Mouse (Mus musculus) adrenal gland, postnatal 4 days (tissue): ENCODE measurements around the gene Repin1. TPM values are rescaled to one million over a fixed set of nuclear protein-coding genes. Genes with fewer than 3 reads are reported as not detected.

ENCODE experiments used
- total RNA-seq, 2 experiments: library from RNA; stranded (reverse); gene quantifications; 2 replicates each; pipeline ENCODE4 v1.2.3; 2021

The Repin1 gene
- total RNA-seq, 2 experiments from 2014 or later, result 59.7 to 61.5 TPM

Other genes starting within 250 kb of the Repin1 start
- gene Krba1, start 198.3 kb upstream of the Repin1 start, total RNA-seq, result 10 to 100 TPM; 47.5 to 50.8 TPM
- 10 to 100 TPM; 64.1 to 64.7 TPM for gene Zfp467, start 148.1 kb upstream of the Repin1 start, total RNA-seq
- 1 to 10 TPM; 2.6 to 4.0 TPM for gene Sspo, start 145.7 kb upstream of the Repin1 start, total RNA-seq
- gene Atp6v0e2, start 56.3 kb upstream of the Repin1 start, total RNA-seq, result 10 to 100 TPM; 55.8 to 57.0 TPM
- gene Lrrc61, start 39.1 kb upstream of the Repin1 start, total RNA-seq, result 10 to 100 TPM; 42.8 to 43.5 TPM
- gene Rarres2, start 21.1 kb upstream of the Repin1 start, total RNA-seq, result 100 to 1,000 TPM in 1 of 2 experiments, 10 to 100 TPM in 1; 82.0 to 161 TPM
- not detected for gene Gm45021, start 4.3 kb upstream of the Repin1 start, total RNA-seq
- 1 to 10 TPM in 1 of 2 experiments, not detected in 1; 2.0 TPM for gene Gm44965, start 58 bp downstream of the Repin1 start, total RNA-seq
- gene Zfp775, start 8.2 kb downstream of the Repin1 start, total RNA-seq, result 10 to 100 TPM in 1 of 2 experiments, 1 to 10 TPM in 1; 7.8 to 10.0 TPM
- 1 to 10 TPM; 2.1 to 3.3 TPM for gene AI854703, start 32.9 kb downstream of the Repin1 start, total RNA-seq
- 10 to 100 TPM; 10.8 to 12.0 TPM for gene Gimap8, start 53.4 kb downstream of the Repin1 start, total RNA-seq
- 1 to 10 TPM; 7.2 to 9.3 TPM for gene Gimap9, start 82.2 kb downstream of the Repin1 start, total RNA-seq
- 10 to 100 TPM; 40.8 to 48.9 TPM for gene Gimap4, start 90.7 kb downstream of the Repin1 start, total RNA-seq
- gene Gimap6, start 114.3 kb downstream of the Repin1 start, total RNA-seq, result 10 to 100 TPM; 70.3 to 72.9 TPM
- 1 to 10 TPM; 2.8 to 6.3 TPM for gene Gm28053, start 124.7 kb downstream of the Repin1 start, total RNA-seq
- not detected for gene Gimap7, start 124.7 kb downstream of the Repin1 start, total RNA-seq
- gene Gimap1, start 145.2 kb downstream of the Repin1 start, total RNA-seq, result 10 to 100 TPM; 16.3 to 18.0 TPM
- 10 to 100 TPM; 19.9 to 24.1 TPM for gene Gimap5, start 152.3 kb downstream of the Repin1 start, total RNA-seq
- gene Gimap3, start 177.0 kb downstream of the Repin1 start, total RNA-seq, result 1 to 10 TPM in 1 of 2 experiments, under 1 TPM in 1; 0.81 to 1.2 TPM
- gene Tmem176a, start 247.0 kb downstream of the Repin1 start, total RNA-seq, result 100 to 1,000 TPM; 194 to 220 TPM
- gene Tmem176b, start 247.6 kb downstream of the Repin1 start, total RNA-seq, result 100 to 1,000 TPM; 443 to 458 TPM